In genomic region chr3:94480291-94480884, GRCm38 (mm10) we compare ENCODE assay signal across 10 mouse cellular contexts. TPM values are rescaled to one million over a fixed set of nuclear protein-coding genes. Genes with fewer than 3 reads are reported as not detected.
A peak's percentile ranks its signal among the peaks of the same experiment; 100 is the strongest.
DNase-seq lines count a peak whose midpoint lies in the region; ATAC-seq and TF ChIP-seq lines count a peak whose summit lies in the region.
"Had no signal": no experiment of that assay in that cellular context is flagged by ENCODE, and none has a peak within 500 bp of the region (broad histone marks: within the 10 kb centered on the region; RNA-seq: fewer than 3 reads in every experiment).

TSS of gene Riiad1 (minus strand) at chr3:94480341.

- no peak for ATAC-seq in heart, embryonic 11.5 days (replicated peaks; ENCODE audit: insufficient number of reproducible peaks, low FRiP score, low TSS enrichment)
- no peak for ATAC-seq in forebrain, embryonic 13.5 days
- no peak for ATAC-seq in frontal cortex, adult (ENCODE audit: low TSS enrichment)

- H3K27ac ChIP-seq in heart, embryonic 11.5 days (ENCODE audit: low read depth, low read length), result no peak within 1 kb of the TSS
- no peak within 1 kb of the TSS for H3K27ac ChIP-seq in ES-E14 (ENCODE audit: insufficient read depth, low read depth, low read length, poor library complexity, severe bottlenecking)
- peak within 1 kb of the TSS; percentile 88 for H3K27ac ChIP-seq in forebrain, embryonic 13.5 days
- peak within 1 kb of the TSS; percentile 92 for H3K27ac ChIP-seq in midbrain, embryonic 10.5 days (replicated peaks)
- H3K27ac ChIP-seq: liver, embryonic 14.5 days had no signal

- H3K27me3 ChIP-seq in heart, embryonic 11.5 days (ENCODE audit: control insufficient read depth, insufficient read depth, low read length), result peaks cover 33% of the 10 kb centered on the region
- H3K27me3 ChIP-seq in forebrain, embryonic 13.5 days, result no peaks in the 10 kb centered on the region
- H3K27me3 ChIP-seq in midbrain, embryonic 10.5 days (ENCODE audit: low read depth, poor library complexity, severe bottlenecking), result peaks cover 39% of the 10 kb centered on the region
- H3K27me3 ChIP-seq: CH12.LX had no signal

- H3K4me2 ChIP-seq in heart, embryonic 11.5 days, result peak within 1 kb of the TSS; percentile 57
- H3K4me2 ChIP-seq in forebrain, embryonic 13.5 days, result peak within 1 kb of the TSS; percentile 79

- peak within 1 kb of the TSS; percentile 26; the same call in 1 of the 2 replicates for H3K4me3 ChIP-seq in heart, embryonic 11.5 days (ENCODE audit: low read depth, low read length)
- peak within 1 kb of the TSS; percentile 41 to 70; a peak in 3 of 4 replicates for H3K4me3 ChIP-seq in ES-E14 (ENCODE audit: insufficient read depth in 1 of 2, low read depth in 1 of 2, low read length in 2 of 2, poor library complexity in 1 of 2, severe bottlenecking in 1 of 2)
- H3K4me3 ChIP-seq in forebrain, embryonic 13.5 days, result peak within 1 kb of the TSS; percentile 69
- peak within 1 kb of the TSS; percentile 68 for H3K4me3 ChIP-seq in midbrain, embryonic 10.5 days

- in situ Hi-C loops in ES-E14 (cut with MboI; ENCODE audit: low sequenced_read_pairs in 2 of 2, unreplicated experiment in 2 of 2), result no loop called here

- H3K9ac ChIP-seq in heart, embryonic 11.5 days (ENCODE audit: low read depth, low read length), result no peak within 1 kb of the TSS
- no peak within 1 kb of the TSS for H3K9ac ChIP-seq in ES-E14 (ENCODE audit: insufficient read depth, low read depth, low read length, poor library complexity, severe bottlenecking)
- H3K9ac ChIP-seq in forebrain, embryonic 13.5 days, result peak within 1 kb of the TSS; percentile 92
- H3K9ac ChIP-seq: liver, embryonic 14.5 days had no signal

- DNase-seq in heart, adult 18-20 months, result no peak
- DNase-seq in ES-E14 (ENCODE audit: low read depth, low spot score), result no peak
- DNase-seq in midbrain, embryonic 10.5 days (ENCODE audit: low spot score), result peak; percentile 44
- DNase-seq in yolk sac, embryonic 10.5 days (ENCODE audit: low spot score), result no peak
- no peak for DNase-seq in adrenal gland, adult (ENCODE audit: inconsistent age in 2 of 2, low spot score in 1 of 2)

- peaks cover 5% of the 10 kb centered on the region; the same call in 1 of the 2 replicates for H3K4me1 ChIP-seq in heart, embryonic 11.5 days (ENCODE audit: control insufficient read depth, insufficient read depth, low read length)
- peaks cover 2 to 13% of the 10 kb centered on the region in 2 experiments; a peak in 1 of 4 replicates for H3K4me1 ChIP-seq in ES-E14 (ENCODE audit: control insufficient read depth in 2 of 2, insufficient read depth in 2 of 2, low read length in 2 of 2, poor library complexity in 1 of 2)
- H3K4me1 ChIP-seq in forebrain, embryonic 13.5 days, result peaks cover 88% of the 10 kb centered on the region
- H3K4me1 ChIP-seq in midbrain, embryonic 10.5 days, result peaks cover 98% of the 10 kb centered on the region

- H3K36me3 ChIP-seq in heart, embryonic 11.5 days (ENCODE audit: control insufficient read depth, insufficient read depth, low read length), result no peaks in the 10 kb centered on the region
- H3K36me3 ChIP-seq in ES-E14 (ENCODE audit: control insufficient read depth, insufficient read depth, low read length, poor library complexity, severe bottlenecking), result no peaks in the 10 kb centered on the region
- H3K36me3 ChIP-seq in forebrain, embryonic 13.5 days (ENCODE audit: poor library complexity, severe bottlenecking), result peaks cover 29% of the 10 kb centered on the region
- peaks cover 32% of the 10 kb centered on the region for H3K36me3 ChIP-seq in midbrain, embryonic 10.5 days

- H3K9me3 ChIP-seq in heart, embryonic 11.5 days (replicated peaks; ENCODE audit: control insufficient read depth, low read length), result no peaks in the 10 kb centered on the region
- no peaks in the 10 kb centered on the region for H3K9me3 ChIP-seq in ES-E14 (ENCODE audit: control insufficient read depth, insufficient read depth, low read depth, low read length)
- H3K9me3 ChIP-seq in forebrain, embryonic 13.5 days (replicated peaks), result no peaks in the 10 kb centered on the region
- no peaks in the 10 kb centered on the region for H3K9me3 ChIP-seq in midbrain, embryonic 10.5 days (replicated peaks)

- 8% methylated on average over 16 of the region's 16 CpGs for WGBS in heart, embryonic 11.5 days (ENCODE audit: insufficient replicate concordance)
- 16% methylated on average over 16 of the region's 16 CpGs for WGBS in forebrain, embryonic 13.5 days
- WGBS in midbrain, embryonic 10.5 days, result 15% methylated on average over 16 of the region's 16 CpGs

TF ChIP-seq in ES-E14, 5 proteins besides CTCF, POLR2A, EP300 and RAD21:
- TF ChIP-seq ZC3H11A (IDR thresholded peaks at IDR 0.05; ENCODE audit: borderline replicate concordance, low read depth, low read length) (no peak), MAFK (IDR thresholded peaks at IDR 0.05; ENCODE audit: insufficient read depth, low read depth, low read length) (no peak), CHD2 (IDR thresholded peaks at IDR 0.05; ENCODE audit: low read depth, low read length) (no peak), HCFC1 (IDR thresholded peaks at IDR 0.05; ENCODE audit: borderline replicate concordance, insufficient read depth, low read length) (no peak), ZNF384 (IDR thresholded peaks at IDR 0.05; ENCODE audit: low read depth, low read length) (no peak)

RNA-seq across cellular contexts. Expression of gene Riiad1, which starts in this region (rescaled TPM):
- polyA plus RNA-seq in heart, embryonic 11.5 days (2014; fragmentation: Nextera tagmentation; extraction: Ambion mirVana), result 6.6 and 7.0 TPM in 2 replicates
- 1 to 10 TPM; 1.8 to 2.2 TPM for total RNA-seq in heart, adult 18-20 months (2021)
- total RNA-seq in ES-E14 (2012; rRNA removed), result not detected in 2 replicates
- polyA plus RNA-seq in forebrain, embryonic 13.5 days (2015; fragmentation: Nextera tagmentation; extraction: Ambion mirVana), result 20.2 and 22.8 TPM in 2 replicates
- 8.4 and 12.5 TPM in 2 replicates for polyA plus RNA-seq in midbrain, embryonic 10.5 days (2016; fragmentation: Nextera tagmentation; extraction: Ambion mirVana)
- total RNA-seq: CH12.LX had no signal
- polyA plus RNA-seq: liver, embryonic 14.5 days had no signal

Comparison
In these comparisons a context has a peak if more than half of its experiments do, and no peak if none do; other contexts are left out.
1. H3K27ac ChIP-seq: peak in forebrain, embryonic 13.5 days (single experiment) and midbrain, embryonic 10.5 days (single experiment); none in heart, embryonic 11.5 days (single experiment) and ES-E14 (single experiment).
2. Peak in every context shown above with its lines, with median percentiles within 50 percentile points of each other: H3K4me3 ChIP-seq.